Mouse (Mus musculus): ENCODE measurements around the gene Trpm6. TPM values are rescaled to one million over a fixed set of nuclear protein-coding genes. Genes with fewer than 3 reads are reported as not detected.

The Trpm6 gene
- polyA plus RNA-seq, 1 experiment from 2014 or later = 0.61 TPM

- H3K9ac ChIP-seq (ENCODE audit: low read depth, low read length) = no peak overlapping the region
- no peaks in the 10 kb centered on the region for H3K27me3 ChIP-seq (ENCODE audit: control insufficient read depth, insufficient read depth, low read length)
- H3K36me3 ChIP-seq (ENCODE audit: control insufficient read depth, insufficient read depth, low read length) = no peaks in the 10 kb centered on the region
- no peaks in the 10 kb centered on the region for H3K4me1 ChIP-seq (ENCODE audit: control insufficient read depth, insufficient read depth, low read length)
- WGBS = 73% methylated on average over 6 of the region's 6 CpGs
- H3K4me3 ChIP-seq (ENCODE audit: low read length) = no peak overlapping the region
- no peak for ATAC-seq (ENCODE audit: low FRiP score, low TSS enrichment)
- H3K27ac ChIP-seq (ENCODE audit: low read depth, low read length) = no peak overlapping the region
- no peaks in the 10 kb centered on the region for H3K9me3 ChIP-seq (ENCODE audit: control insufficient read depth, low read length)
- H3K4me2 ChIP-seq (replicated peaks; ENCODE audit: low read depth, low read length) = no peak overlapping the region
Observed at GRCm38 (mm10) chr19:18941391-18941790, 191.6 kb downstream of the Trpm6 start.

Other genes starting within 250 kb of the Trpm6 start
- gene Ostf1, start 118.2 kb upstream of the Trpm6 start, polyA plus RNA-seq (2014; fragmentation: Nextera tagmentation; extraction: Ambion mirVana) = 96.8 and 101 TPM in 2 replicates
- 17.8 and 18.5 TPM in 2 replicates for gene Nmrk1, start 118.0 kb upstream of the Trpm6 start, polyA plus RNA-seq (2014; fragmentation: Nextera tagmentation; extraction: Ambion mirVana)
- 44.8 TPM in 2 replicates for gene Carnmt1, start 79.2 kb upstream of the Trpm6 start, polyA plus RNA-seq (2014; fragmentation: Nextera tagmentation; extraction: Ambion mirVana)
- gene D030056L22Rik, start 36.8 kb upstream of the Trpm6 start, polyA plus RNA-seq (2014; fragmentation: Nextera tagmentation; extraction: Ambion mirVana) = 47.8 and 49.5 TPM in 2 replicates

All from kidney, embryonic 14.5 days (tissue).